Mouse (Mus musculus) G1E (cell line): ENCODE measurements around the gene Cacna1i. TPM values are rescaled to one million over a fixed set of nuclear protein-coding genes. Genes with fewer than 3 reads are reported as not detected.
A peak's percentile ranks its signal among the peaks of the same experiment; 100 is the strongest.

Experiments used
- ATAC-seq: 2 replicates; pipeline ENCODE4 v1.8.0; 2016; ENCODE audit warnings: mild to moderate bottlenecking; ENCODE audit not compliant: insufficient number of reproducible peaks, poor library complexity, low FRiP score, severe bottlenecking; ENCODE audit errors: extremely low read depth
- DNase-seq: peaks from one replicate; pipeline ENCODE4 v3.0.0; 2012; ENCODE audit warnings: low spot score
- H3K27me3 ChIP-seq: 2 replicates; pipeline ENCODE4 v1.6.1; 2012; ENCODE audit warnings: mild to moderate bottlenecking, low read length, inconsistent platforms; ENCODE audit not compliant: insufficient read depth
- H3K36me3 ChIP-seq: replicated peaks from 2 replicates; pipeline ENCODE3; 2012; ENCODE audit warnings: mild to moderate bottlenecking, inconsistent platforms
- H3K4me1 ChIP-seq: 2 replicates; pipeline ENCODE4 v1.6.1; 2012; ENCODE audit warnings: low read depth, low read length, inconsistent platforms, mixed read lengths; ENCODE audit not compliant: insufficient read depth
- H3K4me3 ChIP-seq: 2 replicates; pipeline ENCODE4 v1.5.1; 2012; ENCODE audit warnings: low read depth, mild to moderate bottlenecking, inconsistent platforms, low read length, moderate library complexity, mixed read lengths
- H3K9me3 ChIP-seq: replicated peaks from 2 replicates; pipeline ENCODE4 v1.6.1; 2012; ENCODE audit warnings: inconsistent platforms
- CTCF ChIP-seq: IDR thresholded peaks from 2 replicates; pipeline ENCODE4 v1.5.1; 2012; ENCODE audit warnings: low read depth, low read length, inconsistent platforms, mixed read lengths
- GATA1 ChIP-seq: IDR thresholded peaks from 2 replicates; pipeline ENCODE4 v1.6.1; 2012; ENCODE audit warnings: borderline replicate concordance, low read length, inconsistent platforms, mixed read lengths
- GATA2 ChIP-seq: IDR thresholded peaks from 2 replicates; pipeline ENCODE4 v1.6.1; 2012; ENCODE audit warnings: low read depth, low read length, inconsistent platforms, borderline replicate concordance
- POLR2AphosphoS5 ChIP-seq: IDR thresholded peaks from 2 replicates; pipeline ENCODE4 v1.6.1; 2012; ENCODE audit warnings: low read depth, low read length, inconsistent platforms; ENCODE audit not compliant: insufficient replicate concordance
- TAL1 ChIP-seq: conservative IDR thresholded peaks from 2 replicates; pipeline ENCODE4 v1.6.1; 2012; ENCODE audit warnings: low read depth, low read length, inconsistent platforms, mixed read lengths
- polyA plus RNA-seq: library from polyadenylated mRNA; stranded (reverse); fragments of >175 nt; gene quantifications from 2 replicates; pipeline ENCODE4 v1.2.3, GENCODE M21; 2012
- total RNA-seq, 2 experiments: library from RNA; stranded (forward) in 1 of 2; stranded (reverse) in 1 of 2; fragments of 200-1000 nt in 1 of 2; fragments of >200 nt in 1 of 2; fragmentation: Nextera tagmentation in 1 of 2; gene quantifications; 2 replicates each; pipeline ENCODE4 v1.2.3; 2014 to 2017

The Cacna1i gene
- total and polyA plus RNA-seq, 3 experiments, result 0.05 TPM; not detected in 2

DNA sequence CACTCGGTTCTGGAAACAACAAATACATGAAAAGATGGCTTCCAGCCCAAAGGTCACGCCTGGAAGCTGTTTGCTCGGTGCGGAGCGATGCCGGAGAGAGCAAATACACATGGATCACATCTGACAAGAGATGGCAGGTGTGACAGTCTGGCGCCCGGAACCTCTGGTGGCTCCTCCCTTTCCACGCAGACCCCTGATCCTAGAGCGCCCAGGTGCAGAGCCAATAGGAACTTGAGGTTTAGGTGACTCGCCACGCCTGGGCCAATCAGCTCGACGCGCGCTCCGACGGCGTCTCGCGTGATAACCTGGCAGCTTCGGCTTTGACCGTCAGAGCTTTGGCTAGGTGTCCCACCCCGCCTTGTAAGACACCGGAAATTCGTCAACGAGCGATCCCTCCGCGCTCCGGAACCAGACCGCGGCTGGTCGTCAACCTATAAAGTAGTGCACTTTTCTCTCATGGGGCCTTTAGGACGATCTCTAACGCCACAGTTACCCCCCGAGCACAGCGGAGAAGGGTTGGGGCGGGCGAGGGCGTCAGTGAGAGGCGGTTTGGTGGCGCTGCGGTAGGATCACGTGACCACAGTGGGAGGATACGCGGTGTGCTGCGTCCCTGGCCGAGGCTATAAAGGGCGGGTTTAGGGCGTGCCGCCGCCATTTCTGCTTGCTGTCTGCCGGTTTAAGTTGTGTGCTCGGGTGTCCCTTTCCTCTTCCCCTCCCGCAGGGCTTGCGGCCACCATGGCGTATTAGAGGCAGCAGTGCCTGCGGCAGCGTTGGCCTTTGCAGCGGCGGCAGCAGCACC is 32.0 kb upstream of the Cacna1i start, which contains the start of gene Atf4:
Gene Atf4, plus strand, starts transcription at position 338 of the 799 bp plus-strand sequence.
- H3K36me3 ChIP-seq, result peaks cover 97% of the 10 kb centered on the region
- ATAC-seq (no peak; the same call in 1 of the 2 replicates), DNase-seq (peak; percentile 81)
- H3K27me3 ChIP-seq, result no peaks in the 10 kb centered on the region
- TF ChIP-seq TAL1, result no peak
- no peak for TF ChIP-seq GATA1
- no peak for TF ChIP-seq GATA2
- no peak for TF ChIP-seq CTCF
- TF ChIP-seq POLR2AphosphoS5, result no peak
- peaks cover 65% of the 10 kb centered on the region for H3K4me1 ChIP-seq
- H3K4me3 ChIP-seq, result peak within 1 kb of the TSS; percentile 75
- H3K9me3 ChIP-seq, result peaks cover 13% of the 10 kb centered on the region

DNA sequence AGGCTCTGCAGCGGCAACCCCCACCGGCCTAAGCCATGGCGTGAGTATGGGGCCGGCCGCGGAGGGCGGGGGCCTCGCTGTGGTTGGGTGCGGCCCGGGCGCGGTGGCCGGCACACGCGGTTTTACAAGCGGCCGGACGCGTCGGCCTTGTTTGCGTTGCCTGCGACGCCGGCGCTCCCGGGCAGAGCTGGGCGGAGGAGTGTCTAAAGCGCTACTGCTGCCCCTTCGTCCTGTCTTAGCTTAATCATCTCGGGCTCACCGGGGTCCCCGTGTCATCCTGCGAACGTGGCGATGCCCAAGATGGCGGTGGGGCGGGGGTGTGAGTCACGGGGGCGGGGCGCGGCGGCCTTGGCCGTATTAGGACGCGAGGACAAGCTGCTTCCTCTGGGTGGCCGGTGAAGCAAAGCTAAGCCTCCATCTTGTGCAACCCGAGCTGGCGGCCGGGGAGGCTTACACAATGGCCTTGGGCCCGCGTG is 31.4 kb upstream of the Cacna1i start:
- TF ChIP-seq POLR2AphosphoS5 (no peak), CTCF (no peak), GATA1 (no peak), TAL1 (no peak), GATA2 (no peak)
- peak overlapping the region; percentile 75 for H3K4me3 ChIP-seq
- peak; percentile 78 for DNase-seq
- H3K9me3 ChIP-seq, result peaks cover 13% of the 10 kb centered on the region
- no peaks in the 10 kb centered on the region for H3K27me3 ChIP-seq
- H3K4me1 ChIP-seq, result peaks cover 65% of the 10 kb centered on the region
- ATAC-seq, result no peak; the same call in 1 of the 2 replicates
- peaks cover 97% of the 10 kb centered on the region for H3K36me3 ChIP-seq

DNA sequence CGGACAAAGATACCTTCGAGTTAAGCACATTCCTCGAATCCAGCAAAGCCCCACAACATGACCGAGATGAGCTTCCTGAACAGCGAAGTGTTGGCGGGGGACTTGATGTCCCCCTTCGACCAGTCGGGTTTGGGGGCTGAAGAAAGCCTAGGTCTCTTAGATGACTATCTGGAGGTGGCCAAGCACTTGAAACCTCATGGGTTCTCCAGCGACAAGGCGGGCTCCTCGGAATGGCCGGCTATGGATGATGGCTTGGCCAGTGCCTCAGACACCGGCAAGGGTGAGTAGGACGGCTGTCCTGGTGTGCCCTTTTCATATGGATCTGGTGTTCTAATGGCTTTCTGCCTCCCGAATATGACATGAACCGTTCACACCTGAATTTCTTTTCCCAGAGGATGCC is 30.8 kb upstream of the Cacna1i start:
- no peak for DNase-seq
- peaks cover 97% of the 10 kb centered on the region for H3K36me3 ChIP-seq
- no peak for ATAC-seq
- peaks cover 65% of the 10 kb centered on the region for H3K4me1 ChIP-seq
- peaks cover 13% of the 10 kb centered on the region for H3K9me3 ChIP-seq
- TF ChIP-seq GATA1, result no peak
- TF ChIP-seq CTCF, result no peak
- no peak for TF ChIP-seq GATA2
- TF ChIP-seq TAL1, result no peak
- no peak for TF ChIP-seq POLR2AphosphoS5
- H3K4me3 ChIP-seq, result peak overlapping the region; percentile 75
- H3K27me3 ChIP-seq, result no peaks in the 10 kb centered on the region

DNA sequence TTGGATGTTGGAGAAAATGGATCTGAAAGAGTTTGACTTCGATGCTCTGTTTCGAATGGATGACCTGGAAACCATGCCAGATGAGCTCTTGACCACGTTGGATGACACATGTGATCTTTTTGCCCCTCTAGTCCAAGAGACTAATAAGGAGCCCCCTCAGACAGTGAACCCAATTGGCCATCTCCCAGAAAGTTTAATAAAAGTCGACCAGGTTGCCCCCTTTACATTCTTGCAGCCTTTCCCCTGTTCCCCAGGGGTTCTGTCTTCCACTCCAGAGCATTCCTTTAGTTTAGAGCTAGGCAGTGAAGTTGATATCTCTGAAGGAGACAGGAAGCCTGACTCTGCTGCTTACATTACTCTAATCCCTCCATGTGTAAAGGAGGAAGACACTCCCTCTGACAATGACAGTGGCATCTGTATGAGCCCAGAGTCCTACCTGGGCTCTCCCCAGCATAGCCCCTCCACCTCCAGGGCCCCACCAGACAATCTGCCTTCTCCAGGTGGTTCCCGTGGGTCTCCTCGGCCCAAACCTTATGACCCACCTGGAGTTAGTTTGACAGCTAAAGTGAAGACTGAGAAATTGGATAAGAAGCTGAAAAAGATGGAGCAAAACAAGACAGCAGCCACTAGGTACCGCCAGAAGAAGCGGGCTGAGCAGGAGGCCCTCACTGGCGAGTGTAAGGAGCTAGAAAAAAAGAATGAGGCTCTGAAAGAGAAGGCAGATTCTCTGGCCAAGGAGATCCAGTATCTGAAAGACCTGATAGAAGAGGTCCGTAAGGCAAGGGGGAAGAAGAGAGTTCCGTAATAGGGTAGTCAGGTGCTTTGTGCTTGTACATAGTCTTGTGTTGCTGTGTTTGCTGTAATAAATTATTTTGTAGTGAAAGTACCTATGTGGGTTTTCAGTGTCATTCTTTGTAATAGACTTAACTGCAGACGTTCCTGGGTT is 30.1 kb upstream of the Cacna1i start:
- H3K36me3 ChIP-seq, result peaks cover 97% of the 10 kb centered on the region
- H3K4me1 ChIP-seq, result peaks cover 61% of the 10 kb centered on the region
- no peak for ATAC-seq
- H3K9me3 ChIP-seq, result peaks cover 13% of the 10 kb centered on the region
- TF ChIP-seq POLR2AphosphoS5 (no peak), CTCF (no peak), GATA2 (no peak), GATA1 (no peak), TAL1 (no peak)
- peak overlapping the region; percentile 75 for H3K4me3 ChIP-seq
- no peaks in the 10 kb centered on the region for H3K27me3 ChIP-seq
- DNase-seq, result no peak

DNA sequence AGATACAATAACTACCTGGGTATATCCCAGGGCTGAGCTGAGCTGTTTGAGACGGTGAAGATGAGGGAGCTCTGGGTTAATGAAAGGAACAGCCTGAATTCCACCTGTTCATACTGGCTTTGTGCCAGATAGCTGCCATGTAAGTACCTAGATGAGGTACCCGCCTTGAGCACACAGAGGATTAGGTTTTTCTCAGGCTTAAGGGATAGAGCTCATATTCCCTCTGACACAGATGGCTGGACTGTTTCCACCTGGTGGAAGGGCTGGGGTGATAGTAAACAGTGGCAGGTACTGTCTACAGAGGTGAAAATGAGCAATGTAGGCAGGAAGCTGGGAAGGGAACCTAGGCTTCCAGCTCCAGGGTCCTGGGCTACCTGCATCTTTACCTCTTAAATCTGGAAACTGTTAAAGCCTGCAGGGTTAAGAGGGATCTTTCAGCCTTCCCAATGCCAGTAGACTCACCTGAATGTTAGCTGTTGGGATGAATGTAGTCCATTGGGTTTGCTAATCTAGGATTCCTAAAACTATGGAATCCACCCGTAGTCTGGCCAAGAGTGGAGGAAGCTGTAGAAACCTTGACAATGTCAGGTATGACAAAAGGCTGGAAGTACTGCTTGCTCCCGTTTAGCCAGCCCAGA is 29.3 kb upstream of the Cacna1i start:
- DNase-seq, result no peak
- H3K9me3 ChIP-seq, result peaks cover 13% of the 10 kb centered on the region
- H3K27me3 ChIP-seq, result no peaks in the 10 kb centered on the region
- peaks cover 69% of the 10 kb centered on the region for H3K4me1 ChIP-seq
- H3K4me3 ChIP-seq, result no peak overlapping the region; the same call in 1 of the 2 replicates
- peaks cover 100% of the 10 kb centered on the region for H3K36me3 ChIP-seq
- TF ChIP-seq POLR2AphosphoS5 (no peak), CTCF (no peak), TAL1 (no peak), GATA2 (no peak), GATA1 (no peak)
- no peak for ATAC-seq
